Mouse (Mus musculus): ENCODE results near the gene Grip1. TPM values are rescaled to one million over a fixed set of nuclear protein-coding genes. Genes with fewer than 3 reads are reported as not detected.

The Grip1 gene
- polyA plus RNA-seq, 1 experiment, result 0.13 TPM

DNA sequence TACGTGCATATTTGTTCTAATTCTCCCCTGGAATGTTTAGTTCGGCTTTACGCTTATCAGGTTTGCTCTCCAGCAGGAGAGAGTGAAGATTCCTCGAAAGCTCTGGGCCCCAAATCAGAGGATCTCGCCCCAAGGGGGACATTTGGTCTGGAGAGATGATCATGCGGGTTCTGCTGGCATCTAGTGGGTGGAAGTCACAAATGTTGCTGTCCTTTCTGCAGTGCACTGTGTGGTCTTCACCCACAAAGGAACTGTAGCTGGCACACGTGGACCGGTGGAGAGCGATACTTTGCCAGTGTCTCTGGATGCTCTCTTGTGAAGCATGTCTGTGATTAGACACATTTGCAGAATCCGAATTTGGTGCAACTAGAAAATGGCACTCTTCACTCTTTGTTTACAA lies 186.9 kb downstream of the Grip1 start:
- Histone ChIP-seq H3K36me3 (ENCODE audit: control insufficient read depth, insufficient read depth, low read length) (no peaks in the 10 kb centered on the region), H3K4me1 (ENCODE audit: control insufficient read depth, insufficient read depth, insufficient read length, low read length) (no peaks in the 10 kb centered on the region), H3K4me3 (ENCODE audit: low read depth, low read length) (no peak overlapping the region), H3K27ac (ENCODE audit: insufficient read depth, low read depth, low read length) (no peak overlapping the region), H3K27me3 (ENCODE audit: control insufficient read depth, insufficient read depth, low read length) (no peaks in the 10 kb centered on the region)
- WGBS, result 76% methylated on average over 10 of the region's 10 CpGs
- TF ChIP-seq CTCF (IDR thresholded peaks at IDR 0.05; ENCODE audit: extremely low read depth, insufficient read length, insufficient replicate concordance, low read depth, low read length), result no peak
- no peak for TF ChIP-seq POLR2A (IDR thresholded peaks at IDR 0.05; ENCODE audit: low read depth, low read length)

DNA sequence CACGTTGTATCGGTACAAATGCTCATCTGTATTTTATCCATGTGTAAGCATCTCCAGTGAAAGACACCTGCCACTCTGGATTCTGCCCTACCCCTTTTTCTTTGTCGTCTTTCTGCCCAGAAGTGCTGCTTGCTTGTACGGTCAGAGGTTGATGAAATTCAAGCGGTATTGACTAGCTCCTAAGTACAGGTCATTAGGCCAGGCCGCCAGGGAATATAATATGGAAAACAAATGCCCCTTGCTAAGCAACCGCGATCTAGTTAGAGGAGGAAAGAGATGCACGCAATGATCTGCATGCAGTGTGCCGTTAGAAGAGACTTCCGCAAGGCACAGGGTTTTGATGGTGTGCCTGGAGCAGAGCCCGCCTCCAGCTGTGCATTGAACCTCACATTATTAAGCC lies 187.4 kb downstream of the Grip1 start:
- H3K27me3 ChIP-seq (ENCODE audit: control insufficient read depth, insufficient read depth, low read length), result no peaks in the 10 kb centered on the region
- H3K4me1 ChIP-seq (ENCODE audit: control insufficient read depth, insufficient read depth, insufficient read length, low read length), result no peaks in the 10 kb centered on the region
- H3K36me3 ChIP-seq (ENCODE audit: control insufficient read depth, insufficient read depth, low read length), result no peaks in the 10 kb centered on the region
- no peak overlapping the region for H3K27ac ChIP-seq (ENCODE audit: insufficient read depth, low read depth, low read length)
- no peak for TF ChIP-seq CTCF (IDR thresholded peaks at IDR 0.05; ENCODE audit: extremely low read depth, insufficient read length, insufficient replicate concordance, low read depth, low read length)
- TF ChIP-seq POLR2A (IDR thresholded peaks at IDR 0.05; ENCODE audit: low read depth, low read length), result no peak
- H3K4me3 ChIP-seq (ENCODE audit: low read depth, low read length), result no peak overlapping the region
- 68% methylated on average over 12 of the region's 12 CpGs for WGBS

DNA sequence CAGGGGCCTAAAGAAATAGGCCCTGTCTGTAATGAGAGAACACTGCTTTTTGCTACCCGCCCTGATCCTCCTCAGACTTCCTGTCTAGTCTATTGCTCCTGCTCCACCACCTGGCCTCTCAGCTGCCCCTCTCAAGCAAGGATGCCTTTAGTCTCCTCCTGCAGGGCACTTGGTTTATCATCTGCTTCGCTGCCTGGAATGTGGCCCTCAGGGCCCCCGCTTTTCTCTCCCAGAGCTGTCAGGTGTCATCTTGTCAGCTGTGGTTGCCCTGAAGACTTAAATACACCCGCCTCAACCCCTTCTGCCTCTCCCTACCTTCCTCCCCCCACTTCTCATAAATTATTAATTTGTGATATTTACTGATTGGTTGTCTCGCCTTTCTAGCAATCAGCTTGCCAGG lies 190.7 kb downstream of the Grip1 start:
- Histone ChIP-seq H3K27ac (ENCODE audit: insufficient read depth, low read depth, low read length) (no peak overlapping the region), H3K4me3 (ENCODE audit: low read depth, low read length) (no peak overlapping the region), H3K4me1 (ENCODE audit: control insufficient read depth, insufficient read depth, insufficient read length, low read length) (no peaks in the 10 kb centered on the region), H3K27me3 (ENCODE audit: control insufficient read depth, insufficient read depth, low read length) (no peaks in the 10 kb centered on the region), H3K36me3 (ENCODE audit: control insufficient read depth, insufficient read depth, low read length) (no peaks in the 10 kb centered on the region)
- TF ChIP-seq CTCF (IDR thresholded peaks at IDR 0.05; ENCODE audit: extremely low read depth, insufficient read length, insufficient replicate concordance, low read depth, low read length) (no peak), POLR2A (IDR thresholded peaks at IDR 0.05; ENCODE audit: low read depth, low read length) (no peak)
- 45% methylated on average over 5 of the region's 5 CpGs for WGBS

DNA sequence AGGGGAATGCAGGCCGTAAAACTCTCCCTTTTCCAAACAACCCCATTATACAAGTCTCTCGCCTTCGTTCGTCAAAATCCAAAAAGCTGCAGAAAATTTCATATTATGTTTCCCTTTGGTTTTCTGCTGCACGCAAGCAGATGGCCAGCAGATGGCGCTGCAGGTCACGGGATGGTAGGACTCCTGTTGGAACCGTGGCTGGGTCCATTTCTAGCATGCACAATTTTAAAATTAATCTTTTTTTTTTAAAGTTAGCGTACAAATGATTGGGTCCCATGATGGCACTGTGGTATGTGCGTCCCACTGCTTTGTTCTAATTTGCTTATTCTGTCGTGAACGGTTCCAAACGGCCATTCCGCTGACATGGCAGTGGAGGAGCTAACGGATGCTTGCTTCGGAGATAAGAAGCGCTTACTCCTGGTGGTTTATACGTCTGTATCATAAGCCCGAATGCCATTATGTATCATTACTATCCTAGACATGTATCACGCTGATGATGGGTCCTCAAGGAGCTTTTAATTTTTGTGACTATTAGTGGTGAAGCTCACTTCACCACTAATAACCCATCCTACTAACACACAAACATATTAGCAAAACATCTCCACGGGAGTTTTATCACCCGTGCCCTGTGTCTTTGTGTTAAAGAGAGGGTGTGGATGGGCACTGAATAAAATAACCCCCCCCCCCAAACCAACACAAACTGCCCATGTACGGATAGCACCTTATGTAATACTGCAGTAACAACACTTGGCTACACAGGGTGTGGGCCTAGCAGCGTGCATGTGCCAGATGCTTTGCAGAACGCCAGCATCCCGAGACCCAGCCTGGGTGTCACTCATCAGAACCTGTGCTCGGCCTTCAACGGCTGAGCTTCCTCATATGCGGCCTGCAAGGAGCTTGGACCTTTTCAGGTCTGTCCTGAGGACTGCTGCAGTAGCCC lies 193.1 kb downstream of the Grip1 start:
- WGBS, result 69% methylated on average over 29 of the region's 29 CpGs
- TF ChIP-seq CTCF (IDR thresholded peaks at IDR 0.05; ENCODE audit: extremely low read depth, insufficient read length, insufficient replicate concordance, low read depth, low read length) (peak; percentile 72; the same call in 1 of the 2 replicates), POLR2A (IDR thresholded peaks at IDR 0.05; ENCODE audit: low read depth, low read length) (no peak)
- no peak overlapping the region for H3K27ac ChIP-seq (ENCODE audit: insufficient read depth, low read depth, low read length)

DNA sequence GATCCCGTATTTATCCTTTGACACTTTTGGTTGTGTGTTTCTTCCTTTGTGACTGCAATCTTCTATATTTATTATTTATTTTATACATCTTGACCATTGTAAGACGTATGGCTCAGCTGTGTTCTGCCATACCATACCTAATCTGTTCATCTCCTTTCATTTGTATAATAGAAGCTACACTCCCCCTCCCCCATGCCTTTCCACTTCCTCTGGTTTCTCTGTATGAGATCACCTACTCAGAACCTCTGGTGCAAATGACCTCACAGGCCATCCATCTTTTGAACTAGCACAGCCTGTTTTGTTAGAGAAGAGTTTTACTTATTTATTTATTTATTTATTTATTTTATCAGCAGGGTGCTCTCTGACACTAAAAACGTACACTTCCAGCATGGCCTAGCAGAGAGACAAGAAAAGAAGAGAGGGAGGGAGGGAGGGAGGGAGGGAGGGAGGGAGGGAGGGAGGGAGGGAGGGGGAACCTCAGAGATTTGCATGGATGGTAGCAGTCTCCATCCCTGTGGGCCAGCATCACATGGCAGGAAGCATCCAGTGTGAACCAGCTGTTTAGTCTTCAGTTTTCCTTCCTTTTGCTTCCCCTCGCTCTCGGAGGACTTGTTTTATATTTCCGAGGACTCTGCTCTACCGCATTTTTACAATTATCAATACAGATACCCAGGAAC lies 207.2 kb downstream of the Grip1 start:
- no peaks in the 10 kb centered on the region for H3K4me1 ChIP-seq (ENCODE audit: control insufficient read depth, insufficient read depth, insufficient read length, low read length)
- no peak for TF ChIP-seq POLR2A (IDR thresholded peaks at IDR 0.05; ENCODE audit: low read depth, low read length)
- no peak for TF ChIP-seq CTCF (IDR thresholded peaks at IDR 0.05; ENCODE audit: extremely low read depth, insufficient read length, insufficient replicate concordance, low read depth, low read length)
- 71% methylated on average over 7 of the region's 7 CpGs for WGBS
- no peaks in the 10 kb centered on the region for H3K36me3 ChIP-seq (ENCODE audit: control insufficient read depth, insufficient read depth, low read length)
- no peak overlapping the region for H3K4me3 ChIP-seq (ENCODE audit: low read depth, low read length)
- no peaks in the 10 kb centered on the region; the same call in 1 of the 2 replicates for H3K27me3 ChIP-seq (ENCODE audit: control insufficient read depth, insufficient read depth, low read length)
- no peak overlapping the region for H3K27ac ChIP-seq (ENCODE audit: insufficient read depth, low read depth, low read length)

More for the DNA sequence above, 193.1 kb downstream of the Grip1 start:
- H3K27me3 ChIP-seq (ENCODE audit: control insufficient read depth, insufficient read depth, low read length), result no peaks in the 10 kb centered on the region
- no peak overlapping the region for H3K4me3 ChIP-seq (ENCODE audit: low read depth, low read length)
- H3K4me1 ChIP-seq (ENCODE audit: control insufficient read depth, insufficient read depth, insufficient read length, low read length), result no peaks in the 10 kb centered on the region
- H3K36me3 ChIP-seq (ENCODE audit: control insufficient read depth, insufficient read depth, low read length), result no peaks in the 10 kb centered on the region

DNA sequence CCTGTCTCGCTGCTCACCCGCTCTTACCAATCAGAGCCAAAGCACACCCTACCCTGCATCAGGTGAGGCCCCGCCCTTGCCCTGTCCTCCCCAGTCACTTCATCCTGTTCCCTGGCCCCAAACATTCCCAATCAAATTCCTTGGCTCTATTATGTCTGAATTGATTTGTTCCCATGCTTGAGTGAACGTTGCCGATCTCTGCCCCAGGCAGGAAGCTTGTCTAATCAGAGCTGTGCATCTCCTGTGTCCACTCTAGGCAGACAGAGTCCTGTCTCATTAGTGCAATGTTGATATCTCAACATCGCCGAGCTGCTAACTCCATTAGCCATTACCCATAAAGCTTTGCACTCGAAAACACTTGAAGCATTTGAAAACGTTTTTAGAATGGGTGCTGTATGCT lies 210.0 kb downstream of the Grip1 start:
- no peak overlapping the region for H3K27ac ChIP-seq (ENCODE audit: insufficient read depth, low read depth, low read length)
- 81% methylated on average over 9 of the region's 9 CpGs for WGBS
- H3K27me3 ChIP-seq (ENCODE audit: control insufficient read depth, insufficient read depth, low read length), result no peaks in the 10 kb centered on the region; the same call in 1 of the 2 replicates
- no peak for TF ChIP-seq CTCF (IDR thresholded peaks at IDR 0.05; ENCODE audit: extremely low read depth, insufficient read length, insufficient replicate concordance, low read depth, low read length)
- TF ChIP-seq POLR2A (IDR thresholded peaks at IDR 0.05; ENCODE audit: low read depth, low read length), result no peak
- H3K4me1 ChIP-seq (ENCODE audit: control insufficient read depth, insufficient read depth, insufficient read length, low read length), result no peaks in the 10 kb centered on the region
- no peak overlapping the region for H3K4me3 ChIP-seq (ENCODE audit: low read depth, low read length)
- no peaks in the 10 kb centered on the region for H3K36me3 ChIP-seq (ENCODE audit: control insufficient read depth, insufficient read depth, low read length)

DNA sequence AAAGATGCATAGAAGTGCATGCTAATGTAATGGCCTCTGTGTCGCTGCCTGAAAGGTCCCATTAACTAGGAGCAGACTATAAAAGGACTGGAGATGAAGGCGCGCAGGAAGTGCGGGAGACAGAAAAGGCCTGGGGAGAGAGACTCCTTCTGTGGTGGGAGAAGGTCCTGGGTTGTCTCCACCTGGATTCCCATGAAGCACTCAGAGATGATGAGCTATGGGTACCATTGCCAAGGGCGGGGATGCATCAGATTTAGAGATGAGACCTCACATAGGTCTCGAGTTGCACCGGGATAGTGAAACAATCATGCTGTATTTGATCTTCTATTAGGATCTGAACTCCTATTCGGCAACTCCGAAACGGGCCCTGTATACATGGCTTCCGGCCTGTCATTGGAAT lies 212.8 kb downstream of the Grip1 start:
- Histone ChIP-seq H3K27ac (ENCODE audit: insufficient read depth, low read depth, low read length) (no peak overlapping the region), H3K4me1 (ENCODE audit: control insufficient read depth, insufficient read depth, insufficient read length, low read length) (no peaks in the 10 kb centered on the region), H3K27me3 (ENCODE audit: control insufficient read depth, insufficient read depth, low read length) (no peaks in the 10 kb centered on the region), H3K4me3 (ENCODE audit: low read depth, low read length) (no peak overlapping the region), H3K36me3 (ENCODE audit: control insufficient read depth, insufficient read depth, low read length) (no peaks in the 10 kb centered on the region)
- TF ChIP-seq CTCF (IDR thresholded peaks at IDR 0.05; ENCODE audit: extremely low read depth, insufficient read length, insufficient replicate concordance, low read depth, low read length), result no peak
- no peak for TF ChIP-seq POLR2A (IDR thresholded peaks at IDR 0.05; ENCODE audit: low read depth, low read length)
- 79% methylated on average over 11 of the region's 11 CpGs for WGBS
